Mouse (Mus musculus) heart, postnatal 0 days (tissue): Measurements from ENCODE around the gene Gpr62. TPM values are rescaled to one million over a fixed set of nuclear protein-coding genes. Genes with fewer than 3 reads are reported as not detected.

Source experiments
- ATAC-seq: fragments of 200-750 bp; cut with Nextera tagmentation; 2 replicates; pipeline ENCODE4 v1.8.0; 2017; ENCODE audit warnings: low read depth, moderate number of reproducible peaks, moderate library complexity; ENCODE audit not compliant: insufficient read depth
- DNase-seq: peaks from one replicate; pipeline ENCODE4 v3.0.0-alpha.2; 2016; ENCODE audit warnings: low spot score
- H3K27ac ChIP-seq: fragments of 300-500 bp; sonication (generic); 2 replicates; pipeline ENCODE4 v1.5.1; 2014; ENCODE audit warnings: low read depth, mild to moderate bottlenecking
- H3K27me3 ChIP-seq: fragments of 300-500 bp; sonication (generic); 2 replicates; pipeline ENCODE4 v1.6.1; 2014; ENCODE audit warnings: low read length, mixed read lengths; ENCODE audit not compliant: control insufficient read depth, insufficient read depth
- H3K36me3 ChIP-seq: fragments of 300-500 bp; sonication (generic); replicated peaks from 2 replicates; pipeline ENCODE4 v1.6.1; 2014; ENCODE audit warnings: low read length, mixed read lengths; ENCODE audit not compliant: control insufficient read depth, insufficient read depth
- H3K4me1 ChIP-seq: fragments of 300-500 bp; sonication (generic); 2 replicates; pipeline ENCODE4 v1.6.1; 2014; ENCODE audit warnings: antibody characterized with exemption; ENCODE audit not compliant: control insufficient read depth, insufficient read depth
- H3K4me2 ChIP-seq: fragments of 300-500 bp; sonication (generic); 2 replicates; pipeline ENCODE4 v1.6.1; 2014; ENCODE audit warnings: low read depth, mild to moderate bottlenecking, low read length, moderate library complexity
- H3K4me3 ChIP-seq: fragments of 300-500 bp; sonication (generic); 2 replicates; pipeline ENCODE4 v1.5.1; 2014; ENCODE audit warnings: low read depth, low read length
- H3K9ac ChIP-seq: fragments of 300-500 bp; sonication (generic); replicated peaks from 2 replicates; pipeline ENCODE4 v1.6.1; 2014; ENCODE audit warnings: low read depth, low read length, mixed read lengths
- H3K9me3 ChIP-seq: fragments of 300-500 bp; sonication (generic); replicated peaks from 2 replicates; pipeline ENCODE4 v1.6.1; 2016; ENCODE audit warnings: low read length; ENCODE audit not compliant: control insufficient read depth
- CTCF ChIP-seq: IDR thresholded peaks from 2 replicates; pipeline ENCODE4 v1.5.1; 2016; ENCODE audit warnings: antibody characterized with exemption, control low read depth, low read depth
- EP300 ChIP-seq: IDR thresholded peaks from 2 replicates; pipeline ENCODE4 v1.6.1; 2016; ENCODE audit warnings: antibody characterized with exemption, low read depth
- WGBS: fragments of 180-500 bp; shearing (Covaris S2); extraction: QIAGEN DNeasy Blood & Tissue Kit; methylation state at CpG from one replicate; pipeline ENCODE4 v1.1.7; 2014; 5-methylcytosine and 5-hydroxymethylcytosine counted together
- polyA plus RNA-seq: library from polyadenylated mRNA; unstranded; fragments of >200 nt; fragmentation: Nextera tagmentation; extraction: Ambion mirVana; gene quantifications from 2 replicates; pipeline ENCODE4 v1.2.1, GENCODE M21; 2015
- total RNA-seq: library from RNA; depleted of rRNA; stranded (reverse); fragments of >200 nt; gene quantifications from 2 replicates; pipeline ENCODE4 v1.2.3, GENCODE M21; 2014; ENCODE audit warnings: low replicate concordance

Gpr62 gene
- total and polyA plus RNA-seq, 2 experiments from 2014 or later: 0.11 TPM; not detected in 1

DNA sequence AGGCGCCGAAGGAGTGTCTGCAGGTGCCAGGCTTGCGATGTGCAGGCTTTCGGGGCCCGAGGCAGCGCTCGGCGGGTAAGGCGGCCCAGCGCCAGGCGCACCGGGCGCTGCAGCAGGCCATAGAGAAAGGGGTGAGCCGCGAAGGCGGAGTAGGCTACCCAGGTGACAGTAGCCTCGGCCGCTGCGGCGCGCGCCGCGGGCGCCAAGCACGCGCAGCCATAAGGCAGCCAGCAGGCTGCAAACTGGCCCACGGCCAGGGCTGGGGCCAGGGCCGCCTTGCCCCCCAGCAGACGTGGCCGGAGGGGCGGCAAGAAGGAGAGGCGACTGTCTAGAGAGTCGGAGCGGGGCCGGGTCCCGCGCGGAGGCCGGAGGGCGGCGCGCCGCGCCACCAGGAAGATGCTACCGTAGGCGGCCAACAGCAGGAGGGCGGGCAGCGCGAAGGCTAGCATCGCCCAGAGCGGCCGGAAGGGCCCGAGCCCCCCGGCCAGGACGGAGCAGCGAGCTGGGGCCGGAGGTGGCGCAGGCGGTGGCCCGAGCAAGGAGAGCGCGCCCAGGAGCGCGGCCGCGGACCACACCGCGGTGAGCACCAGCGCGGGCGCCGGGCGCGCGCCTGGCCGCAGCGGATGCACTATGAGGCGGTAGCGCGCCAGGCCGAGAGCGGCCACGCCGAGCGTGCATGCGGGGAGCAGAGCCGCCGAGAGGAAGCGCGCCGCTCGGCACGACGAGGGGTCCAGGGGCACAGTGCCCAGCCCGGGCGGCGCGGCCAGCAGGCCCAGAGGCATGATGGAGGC is 792 bp downstream of the Gpr62 start:
- Histone ChIP-seq H3K36me3 (peaks cover 33% of the 10 kb centered on the region), H3K27me3 (peaks cover 6% of the 10 kb centered on the region; the same call in 1 of the 2 replicates), H3K4me1 (peaks cover 11% of the 10 kb centered on the region), H3K4me2 (peak overlapping the region; percentile 99), H3K4me3 (peak overlapping the region; percentile 66), H3K27ac (peak overlapping the region; percentile 28), H3K9me3 (no peaks in the 10 kb centered on the region), H3K9ac (peak overlapping the region; percentile 52)
- TF ChIP-seq EP300 (no peak), CTCF (no peak)
- WGBS: 2% methylated on average over 93 of the region's 99 CpGs
- DNase-seq (peak; percentile 57), ATAC-seq (peak; percentile 68)

GRCm38 (mm10) chr9:106463122-106464063 is 2.3 kb downstream of the Gpr62 start:
- WGBS: 83% methylated on average over 21 of the region's 21 CpGs

GRCm38 (mm10) chr9:106462430-106462800 is 3.3 kb downstream of the Gpr62 start:
- peaks cover 14% of the 10 kb centered on the region for H3K4me1 ChIP-seq
- no peak overlapping the region for H3K9ac ChIP-seq
- H3K9me3 ChIP-seq: no peaks in the 10 kb centered on the region
- no peak overlapping the region for H3K27ac ChIP-seq
- DNase-seq: no peak
- ATAC-seq: no peak
- H3K4me2 ChIP-seq: no peak overlapping the region
- TF ChIP-seq CTCF: no peak
- TF ChIP-seq EP300: no peak
- WGBS: 94% methylated on average over 12 of the region's 12 CpGs
- H3K27me3 ChIP-seq: peaks cover 6% of the 10 kb centered on the region; the same call in 1 of the 2 replicates
- no peak overlapping the region for H3K4me3 ChIP-seq
- peaks cover 33% of the 10 kb centered on the region for H3K36me3 ChIP-seq

More at GRCm38 (mm10) chr9:106463122-106464063, 2.3 kb downstream of the Gpr62 start:
- DNase-seq (no peak), ATAC-seq (no peak)
- no peak overlapping the region for H3K4me2 ChIP-seq
- peaks cover 6% of the 10 kb centered on the region; the same call in 1 of the 2 replicates for H3K27me3 ChIP-seq
- H3K36me3 ChIP-seq: peaks cover 33% of the 10 kb centered on the region
- no peak overlapping the region for H3K27ac ChIP-seq
- peaks cover 11% of the 10 kb centered on the region for H3K4me1 ChIP-seq
- H3K4me3 ChIP-seq: no peak overlapping the region
- TF ChIP-seq CTCF (no peak), EP300 (no peak)
- no peak overlapping the region for H3K9ac ChIP-seq
- no peaks in the 10 kb centered on the region for H3K9me3 ChIP-seq

DNA sequence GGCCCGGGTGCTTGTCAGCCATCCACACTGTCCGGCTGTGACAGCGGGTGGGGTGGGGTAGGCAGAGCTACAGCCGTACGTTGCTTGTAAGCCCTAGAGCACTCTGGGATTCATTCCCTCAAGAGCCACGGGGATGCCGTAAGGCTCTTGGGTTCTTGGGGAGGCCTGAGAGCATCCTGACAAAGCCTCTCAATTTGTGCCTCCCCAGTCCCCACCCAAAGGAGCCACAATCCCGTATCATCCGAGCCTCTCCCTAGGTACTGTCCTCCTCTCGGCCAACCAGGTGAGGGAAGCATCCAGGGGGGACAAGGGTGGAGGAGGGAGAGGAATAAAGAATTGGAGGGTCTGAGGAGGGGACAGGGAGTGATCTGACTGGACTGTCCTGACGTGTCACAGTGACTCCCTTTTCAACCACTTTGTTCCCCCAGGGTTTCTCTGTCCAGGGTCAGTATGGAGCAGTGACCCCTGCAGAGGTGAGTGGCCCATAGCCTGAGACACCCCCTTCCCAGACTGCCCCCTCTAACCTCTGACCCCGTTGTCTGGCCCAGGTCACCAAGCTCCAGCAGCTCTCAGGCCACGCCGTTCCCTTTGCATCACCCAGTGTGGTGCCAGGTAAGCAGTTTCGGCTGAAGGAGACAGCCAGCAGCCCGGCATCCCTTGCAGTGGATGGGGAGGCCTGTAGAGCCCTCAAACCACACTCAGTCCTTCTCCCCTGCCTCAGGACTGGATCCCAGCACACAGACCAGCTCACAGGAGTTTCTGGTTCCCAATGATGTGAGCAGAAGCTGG is 3.9 kb downstream of the Gpr62 start:
- no peak overlapping the region for H3K4me2 ChIP-seq
- DNase-seq (no peak), ATAC-seq (no peak)
- peaks cover 33% of the 10 kb centered on the region for H3K36me3 ChIP-seq
- H3K27me3 ChIP-seq: peaks cover 6% of the 10 kb centered on the region; the same call in 1 of the 2 replicates
- no peak for TF ChIP-seq CTCF
- TF ChIP-seq EP300: no peak
- H3K9ac ChIP-seq: no peak overlapping the region
- no peaks in the 10 kb centered on the region for H3K9me3 ChIP-seq
- H3K4me1 ChIP-seq: peaks cover 19% of the 10 kb centered on the region
- 86% methylated on average over 16 of the region's 16 CpGs for WGBS
- H3K4me3 ChIP-seq: no peak overlapping the region
- H3K27ac ChIP-seq: no peak overlapping the region

GRCm38 (mm10) chr9:106461026-106461415 is 4.7 kb downstream of the Gpr62 start:
- ATAC-seq: no peak
- WGBS: 85% methylated on average over 9 of the region's 9 CpGs

More at GRCm38 (mm10) chr9:106461026-106461415, 4.7 kb downstream of the Gpr62 start:
- peaks cover 28% of the 10 kb centered on the region for H3K4me1 ChIP-seq
- H3K27ac ChIP-seq: no peak overlapping the region
- H3K9me3 ChIP-seq: no peaks in the 10 kb centered on the region
- H3K36me3 ChIP-seq: peaks cover 33% of the 10 kb centered on the region
- TF ChIP-seq EP300: no peak
- TF ChIP-seq CTCF: no peak
- peaks cover 5% of the 10 kb centered on the region; the same call in 1 of the 2 replicates for H3K27me3 ChIP-seq
- no peak for DNase-seq
- H3K4me2 ChIP-seq: no peak overlapping the region
- H3K9ac ChIP-seq: no peak overlapping the region
- no peak overlapping the region for H3K4me3 ChIP-seq
